Mouse (Mus musculus) bone marrow macrophage, adult 2 months (primary cell): ENCODE measurements around the gene Rab3c.

Source experiments
- CTCF ChIP-seq: IDR thresholded peaks from 2 replicates; pipeline ENCODE4 v1.5.1; 2012; ENCODE audit warnings: low read depth, mild to moderate bottlenecking, low read length, moderate library complexity
- POLR2A ChIP-seq: IDR thresholded peaks from 2 replicates; pipeline ENCODE4 v1.6.1; 2012; ENCODE audit warnings: mild to moderate bottlenecking, low read depth, low read length, borderline replicate concordance

DNA sequence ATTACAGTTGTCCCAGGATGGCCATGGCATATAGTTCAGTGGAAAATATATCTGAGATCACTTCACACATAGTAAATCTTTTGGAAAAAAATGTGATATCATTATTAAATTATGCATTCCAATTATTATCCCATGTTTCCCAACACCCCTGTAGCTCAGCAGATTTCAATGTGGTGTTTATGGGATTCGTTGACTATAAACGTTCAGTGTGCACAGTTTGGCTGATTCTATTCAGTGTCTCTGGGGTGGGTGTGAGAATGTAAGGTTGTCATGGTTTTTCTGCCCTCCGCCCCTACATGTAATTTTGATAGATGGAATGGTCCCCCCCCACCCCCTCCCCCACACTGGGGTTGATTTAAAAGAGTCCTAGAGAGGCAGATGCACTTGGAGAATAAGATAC, 242.3 kb downstream of the Rab3c start:
- no peak for TF ChIP-seq CTCF
- no peak for TF ChIP-seq POLR2A
